Mouse (Mus musculus): Measurements from ENCODE around the gene Gucy1b2.
A peak's percentile ranks its signal among the peaks of the same experiment; 100 is the strongest.

Gene Gucy1b2

GRCm38 (mm10) chr14:62456239-62456747 is at the start of gene Gucy1b2:
Gene Gucy1b2 (minus strand): TSS chr14:62456289.
- DNase-seq = no peak

DNA sequence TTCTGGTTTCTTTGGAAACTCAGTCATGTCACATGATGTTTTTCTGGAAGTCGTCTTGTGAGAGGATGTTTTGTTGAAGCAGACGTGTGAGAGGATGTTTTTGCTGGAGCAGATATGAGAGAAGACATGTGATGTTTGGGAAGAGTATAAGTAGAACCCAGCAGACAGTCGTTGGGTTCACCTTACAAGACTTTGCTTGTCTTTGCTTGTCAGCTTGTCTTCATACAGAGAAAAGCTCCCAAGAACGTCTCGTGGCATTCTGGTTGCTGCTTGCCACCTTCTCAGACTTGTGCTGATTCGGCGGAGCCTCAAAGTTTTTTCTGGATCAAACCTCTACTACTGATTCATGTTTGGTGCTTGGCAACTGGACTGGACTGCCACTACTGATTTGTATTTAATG is 41.3 kb upstream of the Gucy1b2 start:
- no peak for DNase-seq

DNA sequence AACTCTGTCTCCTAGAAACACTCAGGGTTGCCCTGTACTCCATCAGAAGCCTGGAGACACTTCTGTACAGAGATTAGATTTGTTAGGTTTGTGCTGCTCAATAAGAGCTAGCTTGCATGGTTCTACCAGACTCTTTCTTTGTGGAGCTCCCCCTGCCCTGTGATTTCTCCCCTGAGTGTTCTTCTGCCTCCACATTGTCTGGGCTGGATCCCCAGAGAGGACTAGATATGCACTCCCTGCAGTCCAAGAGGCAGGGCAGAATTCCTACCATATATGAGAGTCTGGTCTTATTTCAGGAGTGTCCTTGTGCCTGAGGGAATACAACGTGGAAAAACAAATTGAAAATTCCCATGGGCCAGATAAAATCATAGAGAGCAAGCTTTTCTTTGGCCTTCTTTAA is 40.4 kb upstream of the Gucy1b2 start:
- DNase-seq = no peak

DNA sequence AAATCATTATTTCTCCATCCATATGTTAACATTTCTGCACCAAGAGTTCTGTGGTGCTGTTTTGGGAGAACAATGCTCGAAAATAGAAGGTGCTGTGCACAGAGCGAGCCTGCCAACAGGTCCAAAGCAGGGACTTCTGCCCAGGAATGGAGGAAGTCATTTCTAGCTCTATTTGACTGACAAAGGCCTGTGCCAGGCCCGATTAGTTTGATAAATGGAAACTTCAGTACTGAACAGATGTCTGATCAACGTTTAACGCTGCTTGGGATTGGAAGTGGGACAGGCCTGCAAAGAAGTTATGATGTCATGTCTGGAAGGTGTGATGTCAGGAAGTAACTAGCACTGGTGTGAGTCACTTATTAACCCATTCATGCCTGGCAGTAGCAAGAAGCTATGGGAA is 37.4 kb upstream of the Gucy1b2 start:
- DNase-seq = no peak

GRCm38 (mm10) chr14:62492196-62492850 is 36.2 kb upstream of the Gucy1b2 start:
- DNase-seq = peak; percentile 77

DNA sequence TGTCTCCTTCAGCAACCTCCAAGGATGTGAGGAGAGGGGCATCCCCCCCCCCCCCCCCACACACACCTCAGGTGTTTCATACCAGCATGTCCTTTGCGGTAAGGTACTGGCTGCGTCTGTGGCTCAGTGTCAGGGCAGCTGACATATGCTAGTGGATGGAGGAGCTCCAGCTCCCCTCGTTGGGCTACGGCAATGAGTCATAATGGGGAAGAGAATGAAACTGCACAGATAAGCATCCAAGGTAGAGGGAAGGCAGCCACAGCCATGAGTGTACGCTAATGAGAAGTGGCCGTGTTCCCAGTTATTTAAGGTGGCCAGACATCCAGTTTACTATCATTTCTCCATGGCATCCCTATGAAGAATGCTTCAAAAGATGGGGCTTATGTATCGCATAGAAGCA is 32.2 kb upstream of the Gucy1b2 start:
- DNase-seq = no peak

DNA sequence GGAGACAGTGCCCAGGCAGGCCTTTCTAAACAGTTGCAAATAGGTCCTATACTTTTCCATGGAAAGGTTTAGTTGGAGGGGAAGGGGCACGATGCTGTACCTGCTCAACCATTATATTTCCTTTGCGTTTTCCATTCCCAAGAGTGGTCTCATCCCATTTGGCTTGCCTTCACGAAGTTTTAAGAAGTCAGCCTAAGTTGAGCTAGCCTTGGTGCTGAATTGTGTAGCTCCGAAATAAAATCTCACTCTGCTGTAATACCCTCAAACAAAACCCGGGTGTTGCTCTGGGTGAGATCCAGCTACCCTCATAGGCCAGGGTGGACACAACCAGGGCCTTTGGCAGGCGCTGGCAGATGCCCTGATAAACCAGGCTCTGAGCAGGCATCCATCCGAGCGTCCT is 25.3 kb upstream of the Gucy1b2 start:
- no peak for DNase-seq

GRCm38 (mm10) chr14:62479395-62479794 is 23.3 kb upstream of the Gucy1b2 start:
- DNase-seq = no peak

GRCm38 (mm10) chr14:62474481-62474880 is 18.4 kb upstream of the Gucy1b2 start:
- no peak for DNase-seq

- DNase-seq = no peak
These were observed 16.0 kb upstream of the Gucy1b2 start for GRCm38 (mm10) chr14:62472061-62472460.

- no peak for DNase-seq
These were observed 12.7 kb upstream of the Gucy1b2 start for GRCm38 (mm10) chr14:62468753-62469125.

GRCm38 (mm10) chr14:62468119-62468752 is 12.1 kb upstream of the Gucy1b2 start:
- no peak for DNase-seq

DNA sequence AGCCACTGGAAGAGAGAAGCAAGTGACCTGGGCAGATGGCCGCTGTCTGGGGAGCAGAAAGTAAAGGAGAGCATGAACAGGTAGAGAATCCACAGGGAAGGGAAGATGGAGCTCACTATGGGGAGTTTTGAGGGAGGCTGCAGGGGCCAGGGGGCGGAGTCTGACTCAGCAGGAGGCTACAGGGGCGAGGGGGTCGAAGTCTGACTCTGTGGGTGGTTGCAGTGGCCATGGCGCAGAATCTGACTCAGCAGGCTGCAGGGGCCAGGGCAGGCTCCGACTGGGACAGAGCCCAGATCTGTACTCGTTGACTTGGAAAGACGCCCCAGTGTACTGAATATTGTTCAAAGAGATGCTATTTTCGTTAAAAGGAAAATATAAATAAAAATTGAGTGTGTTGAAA is 8.9 kb upstream of the Gucy1b2 start:
- DNase-seq = no peak

DNA sequence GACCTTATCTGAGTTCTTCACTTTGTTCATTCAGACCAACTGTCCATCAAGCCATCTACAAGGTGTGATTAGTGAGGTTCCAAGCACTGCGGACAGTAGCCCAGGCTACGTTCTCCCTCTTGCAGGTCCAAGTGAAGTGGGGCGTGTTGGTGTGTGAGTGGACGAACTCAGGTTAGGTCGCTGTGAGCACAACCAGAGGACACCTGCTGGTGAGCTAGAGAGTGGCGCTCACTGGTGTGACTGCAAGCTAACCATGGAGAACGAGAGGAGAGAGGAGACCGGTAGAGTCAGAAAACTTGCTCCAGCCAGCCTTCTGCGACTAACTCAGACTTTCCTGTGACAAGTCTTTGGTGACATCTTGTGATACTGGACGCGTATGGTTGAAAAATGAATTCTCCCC is 3.5 kb upstream of the Gucy1b2 start:
- no peak for DNase-seq

GRCm38 (mm10) chr14:62457420-62458181 is 1.5 kb upstream of the Gucy1b2 start:
- peak; percentile 87 for DNase-seq

GRCm38 (mm10) chr14:62455570-62455879 is 564 bp downstream of the Gucy1b2 start:
- no peak for DNase-seq

DNA sequence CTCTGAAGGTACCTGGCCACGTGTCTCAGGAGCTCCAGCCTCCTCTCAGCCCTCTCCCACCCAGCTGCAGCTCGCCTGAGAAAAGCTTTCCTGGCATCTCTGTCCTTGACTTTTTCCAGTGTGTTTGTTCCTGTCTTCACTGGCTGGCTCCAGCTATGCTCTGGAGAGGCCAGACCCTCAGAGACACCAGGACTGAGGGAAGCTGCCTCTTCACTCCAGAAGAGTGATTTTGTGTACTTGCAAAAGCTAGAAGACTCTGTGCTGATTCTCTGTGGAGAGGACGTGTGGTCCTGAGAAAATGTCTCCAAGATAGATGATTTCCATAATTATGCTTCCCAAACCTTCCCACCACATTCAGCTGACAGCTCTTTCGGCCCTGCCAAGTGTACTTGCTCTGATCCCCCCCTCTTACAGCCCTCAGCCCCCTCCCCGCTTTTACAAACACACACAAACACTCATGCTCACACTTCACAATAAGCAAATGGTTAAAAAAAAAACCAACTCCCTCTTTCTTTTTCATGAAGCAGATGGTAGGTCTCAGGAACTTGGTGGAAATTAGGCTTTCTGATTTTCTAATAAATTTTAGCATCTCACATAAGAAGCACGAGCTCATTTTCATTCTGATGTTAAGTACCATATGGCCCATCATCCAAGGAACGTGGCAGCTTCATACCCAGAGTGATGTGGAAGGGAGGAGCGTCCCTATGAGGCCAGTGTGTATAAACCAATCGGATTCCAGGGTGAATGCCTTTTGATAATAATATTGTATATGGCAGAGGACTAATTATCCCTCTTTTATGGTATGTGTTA is 1.1 kb downstream of the Gucy1b2 start:
- no peak for DNase-seq

- DNase-seq = no peak
These were observed 2.0 kb downstream of the Gucy1b2 start for GRCm38 (mm10) chr14:62454136-62454535.

DNA sequence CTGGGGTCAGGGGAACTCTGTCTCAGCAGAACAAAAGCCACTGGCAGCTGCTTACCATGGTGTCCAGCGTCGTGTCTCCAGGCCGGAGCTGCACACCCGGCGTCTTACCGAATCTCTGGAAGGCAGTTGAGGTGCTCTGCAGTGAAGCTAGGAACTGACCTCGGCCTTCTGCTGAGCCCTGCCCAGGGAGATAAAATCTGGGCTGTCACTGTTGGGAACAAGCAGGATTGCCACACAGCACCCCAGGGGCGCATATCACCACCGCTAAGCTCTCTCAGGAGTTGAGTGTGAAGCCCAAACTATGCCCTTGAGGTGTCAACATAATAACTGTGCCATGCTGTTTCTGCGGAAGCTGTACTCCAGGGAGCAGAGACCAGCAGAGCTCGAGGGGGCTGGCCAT is 2.8 kb downstream of the Gucy1b2 start:
- no peak for DNase-seq

DNA sequence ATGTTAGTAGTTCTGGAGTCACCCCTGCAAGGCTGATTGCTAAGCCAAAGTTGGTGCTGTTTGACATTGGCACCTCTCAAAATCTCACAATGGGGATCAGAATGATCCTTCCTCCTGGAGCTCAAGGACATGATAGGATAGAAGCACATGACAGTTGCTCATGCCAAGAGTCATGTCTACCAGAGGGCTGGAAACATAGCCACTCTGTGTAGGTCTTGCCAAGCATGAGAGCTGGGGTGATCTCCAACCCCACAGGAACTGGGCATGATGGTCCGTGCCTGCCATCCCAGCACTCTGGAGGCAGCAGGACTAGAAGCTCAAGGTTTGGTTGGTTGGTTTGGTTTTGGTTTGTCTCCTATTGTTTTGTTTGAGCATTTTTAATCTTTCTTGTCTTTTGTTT is 5.4 kb downstream of the Gucy1b2 start:
- DNase-seq = no peak

DNA sequence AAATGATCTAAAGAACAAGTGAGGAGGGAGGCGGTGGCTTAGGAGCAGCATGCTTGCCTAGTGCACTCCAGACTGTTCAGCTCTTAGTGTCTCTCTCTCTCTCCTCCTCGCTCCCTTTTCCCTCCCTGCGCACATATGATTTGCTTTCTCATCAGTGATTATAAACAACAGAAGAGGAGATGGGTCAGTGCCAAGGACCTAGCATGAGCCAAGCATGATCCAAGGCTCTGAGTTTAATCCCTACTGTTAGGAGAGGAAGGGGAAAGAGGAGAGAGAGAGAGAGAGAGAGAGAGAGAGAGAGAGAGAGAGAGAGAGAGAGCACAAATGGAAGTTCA is 8.9 kb downstream of the Gucy1b2 start:
- no peak for DNase-seq

GRCm38 (mm10) chr14:62446385-62447213 is 9.5 kb downstream of the Gucy1b2 start:
- DNase-seq = no peak
